Mouse (Mus musculus): ENCODE measurements around the gene Hoxd4.

Gene Hoxd4

GRCm38 (mm10) chr2:74777536-74778275, 66.0 kb downstream of the Hoxd4 start:
- DNase-seq (ENCODE audit: low read depth, low spot score): no peak
